Mouse (Mus musculus): ENCODE measurements around the gene Alpl. TPM values are rescaled to one million over a fixed set of nuclear protein-coding genes. Genes with fewer than 3 reads are reported as not detected.
A peak's percentile ranks its signal among the peaks of the same experiment; 100 is the strongest.

The Alpl gene
- polyA plus RNA-seq, 1 experiment from 2014 or later, result 4.7 TPM

GRCm38 (mm10) chr4:137751310-137751709 is 44.9 kb downstream of the Alpl start:
- H3K4me2 ChIP-seq (ENCODE audit: low read depth, low read length), result no peak overlapping the region
- no peak overlapping the region for H3K4me3 ChIP-seq (ENCODE audit: low read length)
- no peaks in the 10 kb centered on the region for H3K36me3 ChIP-seq (ENCODE audit: control insufficient read depth, insufficient read depth, low read length)
- 66% methylated on average over 8 of the region's 8 CpGs for WGBS
- no peaks in the 10 kb centered on the region; the same call in 1 of the 2 replicates for H3K4me1 ChIP-seq (ENCODE audit: control insufficient read depth, insufficient read depth, low read length)
- H3K9ac ChIP-seq (ENCODE audit: low read depth, low read length), result no peak overlapping the region
- no peak overlapping the region for H3K27ac ChIP-seq (ENCODE audit: low read length)
- no peaks in the 10 kb centered on the region for H3K27me3 ChIP-seq (replicated peaks; ENCODE audit: control insufficient read depth, insufficient read depth, low read length)
- H3K9me3 ChIP-seq (ENCODE audit: control insufficient read depth, low read length), result no peaks in the 10 kb centered on the region
- peak; percentile 86 for ATAC-seq

GRCm38 (mm10) chr4:137750121-137750520 is 46.1 kb downstream of the Alpl start:
- 75% methylated on average over 9 of the region's 9 CpGs for WGBS
- Histone ChIP-seq H3K4me1 (ENCODE audit: control insufficient read depth, insufficient read depth, low read length) (no peaks in the 10 kb centered on the region; the same call in 1 of the 2 replicates), H3K27ac (ENCODE audit: low read length) (no peak overlapping the region)

GRCm38 (mm10) chr4:137749680-137750079 is 46.5 kb downstream of the Alpl start:
- WGBS, result 68% methylated on average over 9 of the region's 9 CpGs
- no peaks in the 10 kb centered on the region for H3K27me3 ChIP-seq (replicated peaks; ENCODE audit: control insufficient read depth, insufficient read depth, low read length)

More at GRCm38 (mm10) chr4:137750121-137750520, 46.1 kb downstream of the Alpl start:
- Histone ChIP-seq H3K4me2 (ENCODE audit: low read depth, low read length) (no peak overlapping the region), H3K9ac (ENCODE audit: low read depth, low read length) (no peak overlapping the region), H3K27me3 (replicated peaks; ENCODE audit: control insufficient read depth, insufficient read depth, low read length) (no peaks in the 10 kb centered on the region), H3K36me3 (ENCODE audit: control insufficient read depth, insufficient read depth, low read length) (no peaks in the 10 kb centered on the region), H3K9me3 (ENCODE audit: control insufficient read depth, low read length) (no peaks in the 10 kb centered on the region), H3K4me3 (ENCODE audit: low read length) (no peak overlapping the region)
- no peak for ATAC-seq

GRCm38 (mm10) chr4:137748726-137749125 is 47.5 kb downstream of the Alpl start:
- no peaks in the 10 kb centered on the region for H3K27me3 ChIP-seq (replicated peaks; ENCODE audit: control insufficient read depth, insufficient read depth, low read length)
- H3K36me3 ChIP-seq (ENCODE audit: control insufficient read depth, insufficient read depth, low read length), result no peaks in the 10 kb centered on the region
- no peak overlapping the region for H3K27ac ChIP-seq (ENCODE audit: low read length)
- WGBS, result 72% methylated on average over 4 of the region's 4 CpGs
- H3K4me3 ChIP-seq (ENCODE audit: low read length), result no peak overlapping the region
- H3K4me2 ChIP-seq (ENCODE audit: low read depth, low read length), result no peak overlapping the region
- H3K4me1 ChIP-seq (ENCODE audit: control insufficient read depth, insufficient read depth, low read length), result no peaks in the 10 kb centered on the region; the same call in 1 of the 2 replicates
- no peaks in the 10 kb centered on the region for H3K9me3 ChIP-seq (ENCODE audit: control insufficient read depth, low read length)
- ATAC-seq, result no peak
- no peak overlapping the region for H3K9ac ChIP-seq (ENCODE audit: low read depth, low read length)

More at GRCm38 (mm10) chr4:137749680-137750079, 46.5 kb downstream of the Alpl start:
- ATAC-seq, result no peak
- H3K4me1 ChIP-seq (ENCODE audit: control insufficient read depth, insufficient read depth, low read length), result no peaks in the 10 kb centered on the region; the same call in 1 of the 2 replicates
- no peak overlapping the region for H3K4me2 ChIP-seq (ENCODE audit: low read depth, low read length)
- no peaks in the 10 kb centered on the region for H3K36me3 ChIP-seq (ENCODE audit: control insufficient read depth, insufficient read depth, low read length)
- no peak overlapping the region for H3K27ac ChIP-seq (ENCODE audit: low read length)
- no peaks in the 10 kb centered on the region for H3K9me3 ChIP-seq (ENCODE audit: control insufficient read depth, low read length)
- no peak overlapping the region for H3K4me3 ChIP-seq (ENCODE audit: low read length)
- no peak overlapping the region for H3K9ac ChIP-seq (ENCODE audit: low read depth, low read length)

GRCm38 (mm10) chr4:137747590-137747989 is 48.6 kb downstream of the Alpl start:
- 56% methylated on average over 5 of the region's 5 CpGs for WGBS
- Histone ChIP-seq H3K4me1 (ENCODE audit: control insufficient read depth, insufficient read depth, low read length) (no peaks in the 10 kb centered on the region; the same call in 1 of the 2 replicates), H3K36me3 (ENCODE audit: control insufficient read depth, insufficient read depth, low read length) (no peaks in the 10 kb centered on the region), H3K4me3 (ENCODE audit: low read length) (no peak overlapping the region), H3K9ac (ENCODE audit: low read depth, low read length) (no peak overlapping the region), H3K9me3 (ENCODE audit: control insufficient read depth, low read length) (no peaks in the 10 kb centered on the region), H3K27ac (ENCODE audit: low read length) (no peak overlapping the region), H3K4me2 (ENCODE audit: low read depth, low read length) (no peak overlapping the region), H3K27me3 (replicated peaks; ENCODE audit: control insufficient read depth, insufficient read depth, low read length) (no peaks in the 10 kb centered on the region)
- no peak for ATAC-seq

GRCm38 (mm10) chr4:137747091-137747490 is 49.1 kb downstream of the Alpl start:
- Histone ChIP-seq H3K27ac (ENCODE audit: low read length) (no peak overlapping the region), H3K9ac (ENCODE audit: low read depth, low read length) (no peak overlapping the region), H3K4me3 (ENCODE audit: low read length) (no peak overlapping the region), H3K4me2 (ENCODE audit: low read depth, low read length) (no peak overlapping the region), H3K4me1 (ENCODE audit: control insufficient read depth, insufficient read depth, low read length) (no peaks in the 10 kb centered on the region; the same call in 1 of the 2 replicates), H3K9me3 (ENCODE audit: control insufficient read depth, low read length) (no peaks in the 10 kb centered on the region), H3K27me3 (replicated peaks; ENCODE audit: control insufficient read depth, insufficient read depth, low read length) (no peaks in the 10 kb centered on the region), H3K36me3 (ENCODE audit: control insufficient read depth, insufficient read depth, low read length) (no peaks in the 10 kb centered on the region)
- WGBS, result 84% methylated on average over 9 of the region's 9 CpGs
- ATAC-seq, result no peak

GRCm38 (mm10) chr4:137744433-137744918 is 51.7 kb downstream of the Alpl start:
- 67% methylated on average over 13 of the region's 13 CpGs for WGBS
- no peak for ATAC-seq
- no peak overlapping the region for H3K27ac ChIP-seq (ENCODE audit: low read length)
- no peaks in the 10 kb centered on the region for H3K9me3 ChIP-seq (ENCODE audit: control insufficient read depth, low read length)
- no peaks in the 10 kb centered on the region for H3K27me3 ChIP-seq (replicated peaks; ENCODE audit: control insufficient read depth, insufficient read depth, low read length)
- no peak overlapping the region for H3K4me2 ChIP-seq (ENCODE audit: low read depth, low read length)
- H3K9ac ChIP-seq (ENCODE audit: low read depth, low read length), result no peak overlapping the region
- H3K4me1 ChIP-seq (ENCODE audit: control insufficient read depth, insufficient read depth, low read length), result no peaks in the 10 kb centered on the region
- no peaks in the 10 kb centered on the region for H3K36me3 ChIP-seq (ENCODE audit: control insufficient read depth, insufficient read depth, low read length)
- no peak overlapping the region for H3K4me3 ChIP-seq (ENCODE audit: low read length)

- Histone ChIP-seq H3K4me3 (ENCODE audit: low read length) (no peak overlapping the region), H3K36me3 (ENCODE audit: control insufficient read depth, insufficient read depth, low read length) (no peaks in the 10 kb centered on the region), H3K9me3 (ENCODE audit: control insufficient read depth, low read length) (no peaks in the 10 kb centered on the region), H3K9ac (ENCODE audit: low read depth, low read length) (no peak overlapping the region), H3K27me3 (replicated peaks; ENCODE audit: control insufficient read depth, insufficient read depth, low read length) (no peaks in the 10 kb centered on the region), H3K27ac (ENCODE audit: low read length) (no peak overlapping the region), H3K4me2 (ENCODE audit: low read depth, low read length) (no peak overlapping the region), H3K4me1 (ENCODE audit: control insufficient read depth, insufficient read depth, low read length) (no peaks in the 10 kb centered on the region)
- 69% methylated on average over 7 of the region's 7 CpGs for WGBS
- no peak for ATAC-seq
Observed at GRCm38 (mm10) chr4:137743791-137744190, 52.4 kb downstream of the Alpl start.

GRCm38 (mm10) chr4:137740350-137740749 is 55.8 kb downstream of the Alpl start:
- no peaks in the 10 kb centered on the region for H3K4me1 ChIP-seq (ENCODE audit: control insufficient read depth, insufficient read depth, low read length)
- no peak overlapping the region for H3K27ac ChIP-seq (ENCODE audit: low read length)
- no peak overlapping the region for H3K9ac ChIP-seq (ENCODE audit: low read depth, low read length)
- no peaks in the 10 kb centered on the region for H3K36me3 ChIP-seq (ENCODE audit: control insufficient read depth, insufficient read depth, low read length)
- H3K4me3 ChIP-seq (ENCODE audit: low read length), result no peak overlapping the region
- ATAC-seq, result no peak
- H3K9me3 ChIP-seq (ENCODE audit: control insufficient read depth, low read length), result no peaks in the 10 kb centered on the region
- H3K27me3 ChIP-seq (replicated peaks; ENCODE audit: control insufficient read depth, insufficient read depth, low read length), result no peaks in the 10 kb centered on the region
- WGBS, result 86% methylated on average over 7 of the region's 7 CpGs
- H3K4me2 ChIP-seq (ENCODE audit: low read depth, low read length), result no peak overlapping the region

Data from intestine, embryonic 16.5 days (tissue).